Mouse (Mus musculus): Measurements from ENCODE around the gene Raver2.

Gene Raver2

DNA sequence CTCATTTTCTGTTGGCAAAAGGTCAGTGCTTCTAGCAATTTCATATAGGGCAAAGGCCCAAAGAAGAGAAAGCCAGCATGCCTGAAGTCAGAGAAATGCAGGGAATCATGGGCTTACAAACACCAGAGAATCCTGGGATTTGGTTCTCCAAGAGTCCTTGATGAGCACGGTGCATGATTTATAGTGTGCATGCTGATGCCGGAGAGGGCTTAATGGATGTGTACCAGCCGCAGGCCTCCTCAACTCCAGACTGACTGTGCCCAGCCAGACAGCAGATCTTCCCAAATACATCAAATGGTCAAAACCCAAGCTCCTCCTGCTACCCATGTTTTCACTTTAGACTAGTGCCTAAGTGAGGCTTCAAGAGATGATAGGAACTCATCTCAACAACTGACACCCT is 109.0 kb downstream of the Raver2 start:
- no peak for DNase-seq

DNA sequence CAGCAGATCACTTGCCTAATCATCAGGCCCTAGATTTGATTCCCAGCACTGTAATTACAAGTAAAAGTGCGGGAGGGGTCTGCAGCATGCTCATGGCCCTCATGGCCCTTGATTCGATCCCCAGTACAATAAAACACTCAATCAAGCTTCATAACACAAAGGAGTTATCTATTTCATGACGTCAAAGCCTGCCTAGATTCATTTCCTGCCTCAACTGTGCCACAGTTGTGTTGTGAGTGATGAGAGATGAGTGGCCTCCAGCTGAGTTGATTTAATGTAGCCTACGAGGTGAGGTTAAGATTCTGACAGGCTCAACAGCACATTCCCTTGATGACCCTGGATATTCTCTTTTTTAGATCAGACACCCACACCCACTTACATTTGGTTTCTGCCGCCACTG is 110.3 kb downstream of the Raver2 start:
- DNase-seq = no peak

DNA sequence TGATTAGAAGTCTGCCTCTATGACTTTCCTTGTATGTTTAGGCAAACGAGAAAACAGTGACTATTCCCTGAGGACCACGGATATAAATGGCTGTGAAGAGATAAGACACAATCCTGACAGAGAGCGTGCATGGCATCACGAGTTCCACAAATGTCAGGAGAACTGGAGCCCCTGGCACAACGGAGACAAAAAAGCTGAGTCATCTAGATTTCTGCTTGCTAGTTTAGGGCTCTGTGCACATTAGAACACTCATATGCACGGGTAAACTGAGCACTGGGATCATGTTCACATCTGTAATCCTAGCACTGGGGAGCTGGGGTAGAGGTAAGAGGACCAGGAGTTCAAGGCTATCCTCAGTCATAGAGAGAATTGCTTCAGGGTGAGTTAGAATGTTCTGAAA is 111.1 kb downstream of the Raver2 start:
- DNase-seq = no peak

DNA sequence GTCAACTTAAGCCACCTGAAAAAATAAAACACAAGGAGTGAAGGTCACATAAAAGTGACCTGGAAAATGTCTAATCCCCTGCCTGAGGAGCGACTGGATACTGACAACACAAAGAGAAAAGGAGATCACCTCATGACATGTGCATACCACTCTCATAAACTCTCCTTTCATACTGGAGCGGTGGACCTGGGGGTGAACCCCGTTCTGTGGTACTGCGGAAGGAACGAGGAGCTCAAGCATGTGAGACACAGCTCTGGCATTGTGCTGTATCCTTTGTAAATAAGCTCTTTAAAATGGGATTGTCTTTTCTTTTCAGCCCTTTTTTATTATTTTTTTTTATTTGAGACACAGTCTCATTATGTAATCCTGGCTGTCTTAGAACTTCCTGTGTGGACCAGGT is 111.9 kb downstream of the Raver2 start:
- DNase-seq = no peak

DNA sequence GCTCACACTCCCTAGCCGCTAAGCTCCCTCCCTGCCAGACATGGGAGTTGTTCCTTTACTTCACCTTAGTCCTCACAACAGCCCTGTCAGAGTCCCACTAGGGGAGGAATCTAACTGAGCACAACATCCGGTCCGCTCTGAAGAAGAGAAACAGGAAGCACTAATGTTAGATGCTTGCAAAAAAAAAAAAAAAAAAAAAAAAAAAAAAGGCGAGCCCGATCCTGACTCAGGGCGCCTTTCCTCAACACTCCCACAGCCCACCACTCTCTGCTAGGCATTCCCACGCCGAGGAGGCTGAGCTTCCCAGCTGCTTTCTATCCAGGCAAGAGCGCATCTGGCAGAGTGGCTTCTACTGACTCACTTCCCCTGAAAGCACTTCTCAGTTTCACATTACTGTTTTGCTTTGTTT is 113.8 kb downstream of the Raver2 start:
- no peak for DNase-seq

DNA sequence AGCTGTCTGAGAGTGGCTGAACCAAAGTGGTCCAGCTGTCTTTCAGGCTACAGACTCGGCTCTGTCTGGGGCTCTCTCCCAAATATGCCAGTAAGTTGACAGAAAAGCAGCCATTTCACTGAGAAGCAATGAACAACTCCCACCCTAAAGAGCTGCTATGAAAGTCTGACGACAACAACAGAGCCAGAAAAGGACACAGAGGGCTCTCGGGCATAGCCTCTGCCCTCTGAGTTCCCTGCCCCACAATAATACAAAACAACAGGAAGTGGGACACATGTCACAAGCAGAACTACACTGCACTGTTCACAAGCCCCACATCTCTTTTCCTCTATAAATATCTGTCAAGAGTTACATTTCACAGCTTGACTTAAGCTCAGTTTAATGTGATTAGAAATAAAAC is 116.4 kb downstream of the Raver2 start:
- DNase-seq = no peak

DNA sequence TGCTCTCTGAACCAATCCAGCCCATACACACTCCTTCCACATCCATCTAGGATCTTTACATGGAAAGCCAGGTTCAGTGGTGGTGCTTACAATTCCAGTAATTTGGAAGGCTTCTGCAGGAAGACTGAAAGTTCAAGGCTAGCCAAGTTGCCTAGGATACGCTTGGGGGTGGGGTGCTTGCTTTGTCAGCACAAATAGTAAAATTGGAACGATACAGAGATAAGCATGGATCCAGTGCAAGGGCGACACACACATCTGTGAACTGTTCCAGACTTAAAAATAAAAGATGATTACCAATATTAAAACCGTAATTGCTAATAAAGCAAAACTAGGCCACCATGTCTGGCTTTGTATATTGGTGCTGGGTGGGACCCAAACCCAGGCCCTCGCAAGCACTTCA is 117.8 kb downstream of the Raver2 start:
- DNase-seq = no peak

DNA sequence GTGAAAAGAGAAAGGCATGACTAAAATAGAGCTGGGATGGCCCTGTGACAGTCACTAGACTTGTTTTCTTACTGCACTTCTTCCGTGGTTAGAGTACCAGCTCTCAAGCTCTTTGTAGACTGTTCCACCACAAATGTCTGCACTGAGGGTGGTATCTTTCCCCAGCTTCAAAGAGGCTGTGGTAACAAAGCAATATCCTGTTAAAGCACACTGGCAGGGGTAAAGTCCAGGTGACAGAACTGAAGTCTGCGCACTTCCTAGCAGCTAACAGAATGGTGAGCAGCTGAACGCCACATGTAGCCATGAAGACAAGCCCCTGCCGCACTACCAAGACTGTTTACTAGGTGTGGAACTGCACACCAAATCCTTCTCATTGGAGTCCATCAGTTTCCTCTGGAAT is 118.6 kb downstream of the Raver2 start:
- no peak for DNase-seq

DNA sequence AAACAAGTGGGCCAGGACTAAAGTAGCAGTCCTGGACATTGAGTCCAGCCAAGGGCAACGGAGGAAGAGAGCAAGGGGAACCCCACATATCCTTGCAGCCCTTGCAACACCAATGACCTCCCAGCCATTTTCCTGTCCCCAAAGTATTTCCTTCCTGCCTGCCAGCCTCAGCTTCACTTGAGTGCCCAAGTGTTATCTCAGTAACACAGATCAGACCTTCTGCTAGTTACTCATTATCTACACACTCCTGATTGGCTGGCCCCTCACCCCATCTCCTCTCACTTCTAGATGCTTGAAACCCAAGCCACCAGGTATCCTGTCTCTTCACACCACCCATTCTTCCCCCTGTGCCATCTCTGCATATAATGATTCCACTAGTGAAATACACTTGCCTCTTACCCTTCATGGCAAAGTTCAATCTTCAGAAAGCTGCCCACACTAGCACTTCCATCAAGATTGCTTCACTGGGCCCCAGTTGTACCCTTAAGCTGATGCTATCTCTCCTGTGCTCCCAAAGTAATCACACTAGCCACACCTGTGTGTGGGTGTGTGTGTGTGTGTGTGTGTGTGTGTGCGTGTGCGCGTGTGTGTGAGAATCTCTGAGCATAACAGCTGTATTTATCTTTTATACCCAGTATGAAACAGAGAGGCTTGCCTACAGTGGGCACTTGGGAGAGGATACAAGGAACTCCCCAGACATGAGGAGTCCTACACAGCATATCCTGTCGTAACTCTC is 123.6 kb downstream of the Raver2 start:
- DNase-seq = no peak

DNA sequence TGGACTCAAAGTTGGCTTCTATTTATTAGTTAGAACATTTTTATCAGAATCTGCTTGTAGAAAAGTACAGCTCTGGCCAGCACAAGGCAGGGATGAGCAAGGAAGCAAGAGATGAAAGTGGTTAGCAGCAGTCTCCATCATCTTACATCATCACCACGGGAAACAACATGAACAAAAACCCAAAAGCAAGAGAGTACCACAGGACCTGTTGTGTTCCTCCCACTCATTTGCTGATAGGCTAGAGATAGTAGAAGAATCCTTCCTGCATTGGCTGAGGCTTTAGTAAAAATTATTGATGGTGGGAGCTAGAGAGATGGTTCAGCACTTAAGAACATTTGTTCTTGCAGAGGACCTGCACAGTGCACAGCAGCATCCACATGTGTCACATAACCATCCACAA is 125.4 kb downstream of the Raver2 start:
- DNase-seq = no peak

DNA sequence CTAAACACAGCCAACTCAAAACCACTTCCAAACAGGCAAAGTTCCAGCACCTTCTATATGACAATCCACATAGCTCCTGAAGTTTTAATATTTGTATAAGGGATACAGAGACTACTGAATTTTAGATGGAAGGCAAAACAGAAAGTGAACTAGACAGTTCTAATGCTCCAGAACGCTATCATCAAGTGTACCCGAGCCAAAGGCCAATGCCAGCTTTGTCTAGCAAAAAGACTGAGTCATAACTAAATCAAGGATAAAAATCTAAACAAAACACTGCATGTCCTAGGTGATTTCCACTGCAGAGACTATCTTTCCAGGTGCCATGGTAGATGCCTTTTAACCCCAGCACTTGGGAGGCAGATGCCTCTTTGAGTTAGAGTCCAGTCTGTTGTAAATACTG is 127.6 kb downstream of the Raver2 start:
- DNase-seq = no peak

DNA sequence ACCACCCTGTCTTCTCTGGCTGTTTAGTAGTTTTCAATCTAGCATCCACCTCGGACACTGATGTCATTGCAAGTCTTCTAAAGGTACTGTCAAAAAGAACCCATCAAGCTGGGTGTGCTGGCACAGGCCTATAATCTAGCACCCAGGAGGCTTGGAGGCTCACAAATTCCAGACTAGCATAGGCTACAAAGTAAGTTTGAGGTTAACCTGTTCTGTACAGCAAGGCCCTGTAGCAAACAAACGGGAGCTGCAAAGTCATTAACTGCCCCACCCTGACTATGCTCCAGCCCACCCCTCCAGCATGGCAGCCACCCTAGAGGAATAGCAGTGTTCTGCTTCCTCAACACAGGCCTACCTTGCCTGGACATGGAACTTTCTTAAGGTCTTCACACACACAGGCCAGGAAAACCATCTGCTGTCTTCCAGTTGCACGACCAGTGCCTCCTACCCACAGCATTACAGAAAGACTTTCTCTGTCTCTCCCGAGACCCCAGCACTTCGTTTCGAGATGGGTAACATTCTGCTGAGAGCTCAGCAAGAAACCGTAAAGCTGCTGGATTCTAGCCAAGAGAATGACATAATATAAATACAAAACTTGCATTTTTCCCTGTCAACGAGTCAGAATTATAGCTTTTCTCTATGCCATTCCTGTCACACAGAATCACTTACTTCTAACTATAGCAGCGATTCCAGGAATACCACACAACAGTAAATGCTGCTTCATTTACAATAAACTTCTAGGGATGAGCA is 128.8 kb downstream of the Raver2 start:
- DNase-seq = no peak

DNA sequence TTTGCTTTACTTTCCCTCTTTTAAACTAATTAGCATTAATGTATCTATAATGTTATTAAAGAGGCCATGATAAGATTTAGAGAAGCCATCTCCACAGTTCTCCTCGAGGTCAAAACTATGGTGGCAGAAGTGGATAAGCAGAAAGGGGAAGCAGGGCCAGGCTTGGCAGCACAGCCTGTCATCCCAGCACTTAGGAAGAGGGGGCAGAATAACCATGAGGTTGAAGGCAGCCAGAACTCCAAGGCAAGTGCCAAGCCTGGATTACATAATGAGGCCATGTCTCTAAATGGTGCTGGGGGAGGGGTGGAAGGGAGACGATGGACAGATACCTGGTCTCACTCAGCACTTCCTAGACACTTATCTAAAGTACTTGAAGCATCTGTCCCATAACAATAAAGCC is 129.6 kb downstream of the Raver2 start:
- peak; percentile 14 for DNase-seq

DNA sequence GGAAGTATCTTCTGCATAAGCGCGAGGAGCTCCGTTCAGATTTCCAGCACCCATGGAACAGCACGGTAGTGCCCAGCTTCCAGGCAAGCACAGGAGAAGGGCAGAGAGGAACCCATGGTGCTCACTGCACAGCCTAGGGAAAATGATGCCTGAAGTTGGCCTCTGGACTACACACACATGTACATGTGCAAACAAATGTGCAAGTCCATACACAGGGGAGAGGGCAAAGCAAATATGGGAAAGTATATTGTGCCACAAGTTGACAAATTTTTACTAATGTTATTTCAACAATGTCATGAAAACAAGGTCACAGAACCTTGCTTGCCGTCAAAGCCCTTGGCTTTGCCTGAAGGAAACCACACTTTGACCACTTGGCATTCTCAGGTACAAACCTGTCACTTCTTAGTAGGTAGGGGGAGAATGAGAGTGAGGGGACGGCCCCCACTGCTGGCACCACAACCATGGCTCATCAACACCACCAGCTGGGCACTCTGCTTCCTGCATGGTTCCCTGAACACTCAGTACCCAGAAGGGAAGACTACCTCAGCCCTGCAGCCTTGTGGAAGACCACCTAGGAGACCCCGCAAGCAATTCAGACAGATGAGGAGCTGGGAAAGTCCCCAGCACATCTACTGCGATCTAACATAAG is 130.8 kb downstream of the Raver2 start:
- DNase-seq = no peak
